Mouse (Mus musculus) liver, embryonic 12.5 days (tissue): ENCODE data around the gene Lamp5. TPM values are rescaled to one million over a fixed set of nuclear protein-coding genes. Genes with fewer than 3 reads are reported as not detected.

Experiments used
- ATAC-seq: fragments of 200-750 bp; cut with Nextera tagmentation; 2 replicates; pipeline ENCODE4 v1.8.0; 2017; ENCODE audit warnings: moderate number of reproducible peaks, mild to moderate bottlenecking, moderate library complexity
- H3K27ac ChIP-seq: fragments of 300-500 bp; sonication (generic); 2 replicates; pipeline ENCODE4 v1.5.1; 2016; ENCODE audit warnings: mild to moderate bottlenecking
- H3K27me3 ChIP-seq: fragments of 300-500 bp; sonication (generic); replicated peaks from 2 replicates; pipeline ENCODE4 v1.6.1; 2016; ENCODE audit warnings: mild to moderate bottlenecking, moderate library complexity
- H3K36me3 ChIP-seq: fragments of 300-500 bp; sonication (generic); 2 replicates; pipeline ENCODE4 v1.6.1; 2016; ENCODE audit warnings: mild to moderate bottlenecking, moderate library complexity
- H3K4me1 ChIP-seq: fragments of 300-500 bp; sonication (generic); 2 replicates; pipeline ENCODE4 v1.6.1; 2016
- H3K4me2 ChIP-seq: fragments of 300-500 bp; sonication (generic); 2 replicates; pipeline ENCODE4 v1.6.1; 2016; ENCODE audit warnings: mild to moderate bottlenecking, moderate library complexity
- H3K4me3 ChIP-seq: fragments of 300-500 bp; sonication (generic); 2 replicates; pipeline ENCODE4 v1.5.1; 2016; ENCODE audit warnings: mild to moderate bottlenecking, moderate library complexity
- H3K9ac ChIP-seq: fragments of 300-500 bp; sonication (generic); 2 replicates; pipeline ENCODE4 v1.6.1; 2016; ENCODE audit warnings: mild to moderate bottlenecking, moderate library complexity
- H3K9me3 ChIP-seq: fragments of 300-500 bp; sonication (generic); replicated peaks from 2 replicates; pipeline ENCODE4 v1.6.1; 2016; ENCODE audit warnings: mild to moderate bottlenecking, moderate library complexity
- WGBS: fragments of 180-500 bp; shearing (Covaris S2); methylation state at CpG from one replicate; pipeline ENCODE4 v1.1.7; 2016; ENCODE audit not compliant: insufficient replicate concordance; 5-methylcytosine and 5-hydroxymethylcytosine counted together
- polyA plus RNA-seq: library from polyadenylated mRNA; unstranded; fragments of >200 nt; fragmentation: Nextera tagmentation; extraction: Ambion mirVana; gene quantifications from 2 replicates; pipeline ENCODE4 v1.2.1, GENCODE M21; 2016

The Lamp5 gene
- polyA plus RNA-seq, 1 experiment from 2014 or later: not detected

DNA sequence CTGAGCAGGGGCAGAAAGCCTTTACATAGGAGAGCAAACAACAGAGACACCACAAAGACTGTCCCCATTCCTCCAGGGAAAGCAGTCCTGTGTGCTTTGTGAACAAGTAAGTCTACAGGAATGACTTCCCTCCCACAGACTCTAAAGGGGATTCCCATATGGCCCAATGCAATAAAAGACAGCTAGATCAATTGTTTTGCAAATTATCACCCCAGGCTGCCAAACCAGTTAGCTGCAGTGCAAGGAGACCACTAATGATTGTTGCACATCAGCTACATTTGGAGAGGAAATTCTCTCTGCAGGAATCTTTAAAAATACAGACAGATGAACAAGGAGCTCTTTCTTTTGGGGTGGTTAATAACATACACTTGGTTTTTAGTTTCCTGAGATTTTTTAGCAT lies 55.6 kb downstream of the Lamp5 start:
- no peak overlapping the region for H3K27ac ChIP-seq
- no peak overlapping the region for H3K4me2 ChIP-seq
- no peaks in the 10 kb centered on the region for H3K27me3 ChIP-seq
- H3K4me1 ChIP-seq: no peaks in the 10 kb centered on the region
- no peak overlapping the region for H3K9ac ChIP-seq
- no peaks in the 10 kb centered on the region for H3K9me3 ChIP-seq
- no peak overlapping the region for H3K4me3 ChIP-seq
- ATAC-seq: no peak
- H3K36me3 ChIP-seq: no peaks in the 10 kb centered on the region

DNA sequence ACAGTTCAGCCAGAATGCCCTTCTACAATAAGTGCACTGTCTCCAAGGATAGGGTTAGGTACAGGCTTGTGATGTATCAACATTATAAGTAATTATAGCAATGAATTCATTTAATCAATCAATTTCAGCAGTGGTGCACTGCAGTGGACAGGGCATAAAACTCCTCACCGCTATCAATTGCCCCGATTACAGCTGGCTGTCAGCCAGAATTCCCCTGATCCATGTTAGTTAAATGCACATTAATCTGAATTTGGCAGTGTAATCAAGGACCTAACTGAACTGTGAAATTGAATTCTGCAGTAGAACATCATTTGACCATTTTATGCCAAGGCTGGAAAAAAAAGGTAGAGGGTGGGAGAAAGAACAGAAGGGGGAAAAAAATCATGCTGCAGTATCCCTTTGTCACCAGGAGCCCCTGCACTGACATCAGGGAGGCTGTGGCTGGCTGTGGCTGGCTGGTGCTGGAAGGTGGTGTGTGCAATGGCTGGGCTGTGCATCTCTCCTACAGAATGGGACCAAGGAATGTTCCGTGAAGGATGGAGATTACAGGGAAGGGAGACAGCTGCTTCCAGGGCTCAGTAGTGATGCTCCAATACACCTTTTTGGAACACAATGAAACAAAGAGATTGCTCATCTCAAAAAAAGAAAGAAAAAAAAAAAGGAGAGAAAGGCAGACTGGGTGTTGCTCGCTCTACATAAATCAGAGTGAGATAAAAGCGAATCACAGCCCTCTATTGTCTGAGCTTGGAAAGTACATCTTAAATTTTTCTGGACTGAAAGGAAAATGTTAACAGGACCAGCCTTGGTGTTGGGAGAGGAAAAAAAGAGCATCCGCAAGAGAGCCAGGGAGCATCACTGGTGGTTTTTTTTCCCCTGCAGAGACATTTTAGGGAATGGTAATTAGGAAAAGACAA lies 56.3 kb downstream of the Lamp5 start:
- no peak overlapping the region for H3K9ac ChIP-seq
- no peak overlapping the region for H3K4me2 ChIP-seq
- H3K4me3 ChIP-seq: no peak overlapping the region
- H3K36me3 ChIP-seq: no peaks in the 10 kb centered on the region
- H3K9me3 ChIP-seq: no peaks in the 10 kb centered on the region
- no peak overlapping the region for H3K27ac ChIP-seq
- WGBS: 45% methylated on average over 6 of the region's 6 CpGs
- ATAC-seq: no peak
- no peaks in the 10 kb centered on the region for H3K4me1 ChIP-seq
- no peaks in the 10 kb centered on the region for H3K27me3 ChIP-seq

DNA sequence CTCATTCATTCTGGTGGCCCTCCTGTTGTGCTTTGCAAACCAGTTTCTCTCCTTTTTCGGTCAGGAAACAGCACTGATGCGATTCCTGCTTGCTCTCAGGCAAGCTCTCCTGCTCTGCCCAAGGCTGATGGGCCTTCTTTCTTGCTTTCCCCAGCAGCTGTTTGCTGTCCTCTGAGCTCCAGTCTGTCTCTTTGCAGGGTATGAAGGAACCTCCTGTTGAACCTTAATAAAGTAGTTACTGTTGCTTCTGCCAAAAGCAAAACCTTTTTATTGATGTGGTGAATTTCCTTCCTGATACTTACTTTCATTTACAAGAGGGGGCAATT lies 57.0 kb downstream of the Lamp5 start:
- no peak overlapping the region for H3K9ac ChIP-seq
- 21% methylated on average over 2 of the region's 2 CpGs for WGBS
- H3K9me3 ChIP-seq: no peaks in the 10 kb centered on the region
- H3K4me1 ChIP-seq: no peaks in the 10 kb centered on the region
- no peak overlapping the region for H3K4me3 ChIP-seq
- H3K27ac ChIP-seq: no peak overlapping the region
- ATAC-seq: no peak
- no peaks in the 10 kb centered on the region for H3K27me3 ChIP-seq
- no peak overlapping the region for H3K4me2 ChIP-seq
- H3K36me3 ChIP-seq: no peaks in the 10 kb centered on the region

DNA sequence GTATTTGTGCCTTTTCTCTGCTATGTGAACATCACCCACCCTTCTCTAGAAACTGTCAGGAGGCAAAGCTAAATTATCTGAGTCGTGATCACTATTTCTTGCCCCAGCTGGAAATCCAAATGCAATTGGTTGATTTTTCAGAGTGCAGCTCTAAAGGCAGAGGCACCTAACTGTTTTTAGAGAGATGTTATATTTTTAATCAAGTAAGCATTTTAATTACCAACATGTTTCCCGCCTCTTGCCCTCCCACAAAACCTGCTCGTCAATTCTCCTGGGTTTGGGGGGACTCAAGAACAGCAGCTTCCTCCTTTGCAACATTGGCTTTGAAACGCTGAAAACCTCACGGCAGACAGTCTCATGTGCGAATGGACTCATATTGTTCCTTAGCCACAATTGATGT lies 61.3 kb downstream of the Lamp5 start:
- Histone ChIP-seq H3K9me3 (no peaks in the 10 kb centered on the region), H3K9ac (no peak overlapping the region), H3K4me2 (no peak overlapping the region), H3K36me3 (no peaks in the 10 kb centered on the region), H3K4me1 (no peaks in the 10 kb centered on the region), H3K4me3 (no peak overlapping the region), H3K27ac (no peak overlapping the region), H3K27me3 (no peaks in the 10 kb centered on the region)
- no peak for ATAC-seq
- WGBS: 70% methylated on average over 6 of the region's 6 CpGs

DNA sequence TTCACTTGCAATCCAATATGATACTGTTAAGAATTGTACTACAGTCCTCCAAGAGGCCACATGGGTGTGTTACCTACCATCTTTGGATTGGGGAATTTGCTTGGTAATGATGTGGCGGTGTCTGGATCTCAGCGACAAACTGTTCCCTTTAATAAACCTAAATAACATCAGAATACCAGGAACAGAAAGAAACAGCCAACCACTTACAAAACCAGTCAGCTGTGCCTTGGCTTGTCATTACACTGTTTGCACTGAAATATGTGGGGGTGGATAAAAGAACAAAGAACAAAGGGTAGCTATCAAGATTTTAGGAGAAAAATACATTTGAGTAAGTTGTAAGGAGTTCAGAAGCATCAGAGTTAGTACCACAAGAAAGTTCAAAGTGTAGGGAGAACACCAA lies 66.0 kb downstream of the Lamp5 start:
- no peaks in the 10 kb centered on the region for H3K36me3 ChIP-seq
- ATAC-seq: no peak
- H3K4me1 ChIP-seq: no peaks in the 10 kb centered on the region
- H3K9me3 ChIP-seq: no peaks in the 10 kb centered on the region
- no peaks in the 10 kb centered on the region for H3K27me3 ChIP-seq
- no peak overlapping the region for H3K4me3 ChIP-seq
- no peak overlapping the region for H3K9ac ChIP-seq
- no peak overlapping the region for H3K27ac ChIP-seq
- H3K4me2 ChIP-seq: no peak overlapping the region
- WGBS: 84% methylated on average over 2 of the region's 2 CpGs
